Comparison of ENCODE assay signal across 8 mouse cellular contexts in genomic region chr7:44868465-44868864, GRCm38 (mm10). TPM values are rescaled to one million over a fixed set of nuclear protein-coding genes. Genes with fewer than 3 reads are reported as not detected.
DNase-seq lines count a peak whose midpoint lies in the region; ATAC-seq and TF ChIP-seq lines count a peak whose summit lies in the region.

No protein-coding gene starts in this region.

- TF ChIP-seq CTCF in heart, adult 2 months (IDR thresholded peaks at IDR 0.05): no peak

- peak overlapping the region; percentile 95; the same call in 1 of the 2 replicates for H3K9ac ChIP-seq in heart, adult 2 months (ENCODE audit: low read depth, low read length)
- peak overlapping the region; percentile 100 for H3K9ac ChIP-seq in kidney, embryonic 16.5 days (replicated peaks; ENCODE audit: low read length)

- no peak for ATAC-seq in kidney, embryonic 16.5 days (ENCODE audit: low FRiP score, low TSS enrichment)

- TF ChIP-seq POLR2A in heart, adult 2 months (IDR thresholded peaks at IDR 0.05; ENCODE audit: insufficient read depth, low read depth, low read length): no peak

- 9% methylated on average over 16 of the region's 16 CpGs for WGBS in heart, adult 2 months
- whole genome bisulfite sequencing in forebrain, embryonic 10.5 days: 9% methylated on average over 16 of the region's 16 CpGs
- WGBS in kidney, embryonic 16.5 days: 5% methylated on average over 16 of the region's 16 CpGs

- H3K79me2 ChIP-seq in heart, adult 2 months (replicated peaks; ENCODE audit: control insufficient read depth, insufficient read depth, low read length): no peaks in the 10 kb centered on the region; the same call in 1 of the 2 replicates

- no peaks in the 10 kb centered on the region for H3K9me3 ChIP-seq in forebrain, embryonic 10.5 days
- no peaks in the 10 kb centered on the region for H3K9me3 ChIP-seq in kidney, embryonic 16.5 days (ENCODE audit: low read length)

- H3K27ac ChIP-seq in heart, adult 2 months: peak overlapping the region; percentile 94
- H3K27ac ChIP-seq in forebrain, embryonic 10.5 days: peak overlapping the region; percentile 96
- H3K27ac ChIP-seq in kidney, embryonic 16.5 days (ENCODE audit: low read length): peak overlapping the region; percentile 100

- no peak for DNase-seq in heart, adult 2 months
- no peak for DNase-seq in heart, postnatal 36 days
- no peak for DNase-seq in forebrain, embryonic 10.5 days (ENCODE audit: extremely low spot score, low spot score)
- DNase-seq in lung, postnatal 36 days: peak; percentile 85
- DNase-seq in ovary, postnatal 36 days (ENCODE audit: low spot score): no peak
- no peak for DNase-seq in frontal cortex, postnatal 36 days (ENCODE audit: low spot score in 2 of 2)
- no peak for DNase-seq in thymus, adult 18-20 months

- H3K36me3 ChIP-seq in heart, adult 2 months (ENCODE audit: control insufficient read depth, insufficient read depth, low read length): no peaks in the 10 kb centered on the region; the same call in 1 of the 2 replicates
- H3K36me3 ChIP-seq in forebrain, embryonic 10.5 days (replicated peaks): peaks cover 50% of the 10 kb centered on the region
- peaks cover 19% of the 10 kb centered on the region for H3K36me3 ChIP-seq in kidney, embryonic 16.5 days (ENCODE audit: insufficient read depth, low read length)

- peak overlapping the region; percentile 72 for H3K4me3 ChIP-seq in heart, adult 2 months
- H3K4me3 ChIP-seq in forebrain, embryonic 10.5 days: peak overlapping the region; percentile 72
- peak overlapping the region; percentile 71 for H3K4me3 ChIP-seq in kidney, embryonic 16.5 days (ENCODE audit: low read length)

- H3K4me2 ChIP-seq in kidney, embryonic 16.5 days (replicated peaks; ENCODE audit: low read depth, low read length): peak overlapping the region; percentile 91

- intact Hi-C loops in heart, adult 2 months (cut with DNase I): loop anchor here (2.0 kb wide), 1 partner anchor 14 kb away; no protein-coding TSS in a partner anchor
- intact Hi-C loops in heart, postnatal 36 days (cut with DNase I): loop anchor here (2.0 kb wide), 1 partner anchor 14 kb away; no protein-coding TSS in a partner anchor

- no peak for TF ChIP-seq EP300 in heart, adult 2 months (IDR thresholded peaks at IDR 0.05; ENCODE audit: insufficient read depth, low read depth, low read length)

- peaks cover 29% of the 10 kb centered on the region for H3K4me1 ChIP-seq in heart, adult 2 months (ENCODE audit: control insufficient read depth, insufficient read depth, low read length)
- peaks cover 63% of the 10 kb centered on the region for H3K4me1 ChIP-seq in forebrain, embryonic 10.5 days
- H3K4me1 ChIP-seq in kidney, embryonic 16.5 days (ENCODE audit: insufficient read depth, low read length): peaks cover 47% of the 10 kb centered on the region

- no peaks in the 10 kb centered on the region for H3K27me3 ChIP-seq in heart, adult 2 months (ENCODE audit: control insufficient read depth, insufficient read depth, low read length)
- H3K27me3 ChIP-seq in forebrain, embryonic 10.5 days (ENCODE audit: poor library complexity, severe bottlenecking): no peaks in the 10 kb centered on the region
- no peaks in the 10 kb centered on the region for H3K27me3 ChIP-seq in kidney, embryonic 16.5 days (ENCODE audit: insufficient read depth, low read length)

RNA-seq across cellular contexts. Expression of gene Ptov1, which starts 1.1 kb away (rescaled TPM):
- total RNA-seq in heart, adult 2 months (2021): 100 to 1,000 TPM; 155 to 172 TPM
- polyA plus RNA-seq in heart, adult 2 months (2012; rRNA removed): 293 and 317 TPM in 2 replicates
- 100 to 1,000 TPM; 158 to 183 TPM for total RNA-seq in heart, postnatal 36 days (2021)
- polyA plus RNA-seq in forebrain, embryonic 10.5 days (2016; fragmentation: Nextera tagmentation; extraction: Ambion mirVana): 415 and 438 TPM in 2 replicates
- polyA plus RNA-seq in kidney, embryonic 16.5 days (2015; fragmentation: Nextera tagmentation; extraction: Ambion mirVana): 371 and 404 TPM in 2 replicates

RNA-seq across cellular contexts. Expression of gene Pnkp, which starts 11.5 kb away (rescaled TPM):
- 10 to 100 TPM; 15.3 to 19.6 TPM for total RNA-seq in heart, adult 2 months (2021)
- 20.2 and 30.1 TPM in 2 replicates for polyA plus RNA-seq in heart, adult 2 months (2012; rRNA removed)
- 10 to 100 TPM; 18.6 to 21.1 TPM for total RNA-seq in heart, postnatal 36 days (2021)
- polyA plus RNA-seq in forebrain, embryonic 10.5 days (2016; fragmentation: Nextera tagmentation; extraction: Ambion mirVana): 37.8 and 39.8 TPM in 2 replicates
- 38.7 and 40.4 TPM in 2 replicates for polyA plus RNA-seq in kidney, embryonic 16.5 days (2015; fragmentation: Nextera tagmentation; extraction: Ambion mirVana)

RNA-seq across cellular contexts. Expression of gene Tbc1d17, which starts 19.6 kb away (rescaled TPM):
- total RNA-seq in heart, adult 2 months (2021): 10 to 100 TPM; 29.6 to 46.6 TPM
- 56.0 and 61.9 TPM in 2 replicates for polyA plus RNA-seq in heart, adult 2 months (2012; rRNA removed)
- total RNA-seq in heart, postnatal 36 days (2021): 10 to 100 TPM; 58.1 to 59.1 TPM
- 72.8 and 73.6 TPM in 2 replicates for polyA plus RNA-seq in forebrain, embryonic 10.5 days (2016; fragmentation: Nextera tagmentation; extraction: Ambion mirVana)
- 93.9 and 94.9 TPM in 2 replicates for polyA plus RNA-seq in kidney, embryonic 16.5 days (2015; fragmentation: Nextera tagmentation; extraction: Ambion mirVana)

RNA-seq across cellular contexts. Expression of gene Akt1s1, which starts 19.7 kb away (rescaled TPM):
- 10 to 100 TPM; 62.6 to 72.8 TPM for total RNA-seq in heart, adult 2 months (2021)
- 53.8 and 63.0 TPM in 2 replicates for polyA plus RNA-seq in heart, adult 2 months (2012; rRNA removed)
- total RNA-seq in heart, postnatal 36 days (2021): 10 to 100 TPM; 73.6 to 75.4 TPM
- 84.3 and 84.6 TPM in 2 replicates for polyA plus RNA-seq in forebrain, embryonic 10.5 days (2016; fragmentation: Nextera tagmentation; extraction: Ambion mirVana)
- 117 and 126 TPM in 2 replicates for polyA plus RNA-seq in kidney, embryonic 16.5 days (2015; fragmentation: Nextera tagmentation; extraction: Ambion mirVana)

RNA-seq across cellular contexts. Expression of gene Med25, which starts 24.0 kb away (rescaled TPM):
- 10 to 100 TPM; 70.0 to 85.8 TPM for total RNA-seq in heart, adult 2 months (2021)
- polyA plus RNA-seq in heart, adult 2 months (2012; rRNA removed): 107 and 121 TPM in 2 replicates
- 10 to 100 TPM; 76.9 to 81.1 TPM for total RNA-seq in heart, postnatal 36 days (2021)
- polyA plus RNA-seq in forebrain, embryonic 10.5 days (2016; fragmentation: Nextera tagmentation; extraction: Ambion mirVana): 175 and 185 TPM in 2 replicates
- polyA plus RNA-seq in kidney, embryonic 16.5 days (2015; fragmentation: Nextera tagmentation; extraction: Ambion mirVana): 136 and 149 TPM in 2 replicates
